Mouse (Mus musculus) forebrain, embryonic 10.5 days (tissue): Measurements from ENCODE around the gene Acadsb. TPM values are rescaled to one million over a fixed set of nuclear protein-coding genes. Genes with fewer than 3 reads are reported as not detected.
A peak's percentile ranks its signal among the peaks of the same experiment; 100 is the strongest.
"Not testable (repeated sequence)": the region's sequence is repeated elsewhere in the genome, so short reads cannot be mapped to it uniquely, and the experiment has no call there.

Source experiments
- DNase-seq: peaks from one replicate; pipeline ENCODE4 v3.0.0-alpha.2; 2017; ENCODE audit warnings: low spot score; ENCODE audit errors: extremely low spot score
- H3K27ac ChIP-seq: fragments of 300-500 bp; sonication (generic); 2 replicates; pipeline ENCODE4 v1.5.1; 2016; ENCODE audit warnings: mild to moderate bottlenecking
- H3K27me3 ChIP-seq: fragments of 300-500 bp; sonication (generic); 2 replicates; pipeline ENCODE4 v1.6.1; 2016; ENCODE audit warnings: mild to moderate bottlenecking; ENCODE audit not compliant: poor library complexity, severe bottlenecking
- H3K36me3 ChIP-seq: fragments of 300-500 bp; sonication (generic); replicated peaks from 2 replicates; pipeline ENCODE4 v1.6.1; 2016; ENCODE audit warnings: mild to moderate bottlenecking, moderate library complexity
- H3K4me1 ChIP-seq: fragments of 300-500 bp; sonication (generic); 2 replicates; pipeline ENCODE4 v1.6.1; 2016
- H3K4me3 ChIP-seq: fragments of 300-500 bp; sonication (generic); 2 replicates; pipeline ENCODE4 v1.5.1; 2016; ENCODE audit warnings: mild to moderate bottlenecking, moderate library complexity
- H3K9me3 ChIP-seq: fragments of 300-500 bp; sonication (generic); 2 replicates; pipeline ENCODE4 v1.6.1; 2016; ENCODE audit warnings: mild to moderate bottlenecking, moderate library complexity
- WGBS: fragments of 180-500 bp; shearing (Covaris S2); methylation state at CpG from one replicate; pipeline ENCODE4 v1.1.7; 2016; 5-methylcytosine and 5-hydroxymethylcytosine counted together
- polyA plus RNA-seq: library from polyadenylated mRNA; unstranded; fragments of >200 nt; fragmentation: Nextera tagmentation; extraction: Ambion mirVana; gene quantifications from 2 replicates; pipeline ENCODE4 v1.2.1, GENCODE M21; 2016

Acadsb gene
- polyA plus RNA-seq, 1 experiment from 2014 or later: 61.5 TPM

GRCm38 (mm10) chr7:131411941-131412270 is 1.5 kb downstream of the Acadsb start:
- Histone ChIP-seq H3K4me1 (peaks cover 23% of the 10 kb centered on the region), H3K36me3 (peaks cover 3% of the 10 kb centered on the region; the same call in 1 of the 2 replicates), H3K4me3 (no peak overlapping the region), H3K9me3 (no peaks in the 10 kb centered on the region), H3K27me3 (no peaks in the 10 kb centered on the region), H3K27ac (no peak overlapping the region)
- 71% methylated on average over 2 of the region's 2 CpGs for WGBS
- no peak for DNase-seq

- H3K4me1 ChIP-seq, H3K27ac ChIP-seq, H3K36me3 ChIP-seq, H3K9me3 ChIP-seq, H3K4me3 ChIP-seq, DNase-seq, H3K27me3 ChIP-seq: not testable (repeated sequence)
Observed at GRCm38 (mm10) chr7:131416742-131417141, 6.3 kb downstream of the Acadsb start.

GRCm38 (mm10) chr7:131417605-131418004 is 7.2 kb downstream of the Acadsb start:
- DNase-seq: no peak
- Histone ChIP-seq H3K36me3 (no peaks in the 10 kb centered on the region), H3K4me3 (no peak overlapping the region), H3K27ac (no peak overlapping the region), H3K4me1 (no peaks in the 10 kb centered on the region), H3K9me3 (no peaks in the 10 kb centered on the region), H3K27me3 (no peaks in the 10 kb centered on the region)

GRCm38 (mm10) chr7:131424912-131425311 is 14.5 kb downstream of the Acadsb start:
- Histone ChIP-seq H3K27ac (no peak overlapping the region), H3K27me3 (no peaks in the 10 kb centered on the region), H3K4me1 (no peaks in the 10 kb centered on the region), H3K4me3 (no peak overlapping the region), H3K36me3 (peaks cover 10% of the 10 kb centered on the region), H3K9me3 (no peaks in the 10 kb centered on the region; the same call in 1 of the 2 replicates)
- no peak for DNase-seq
- 87% methylated on average over 2 of the region's 2 CpGs for WGBS

- peaks cover 19% of the 10 kb centered on the region for H3K36me3 ChIP-seq
- H3K4me1 ChIP-seq: no peaks in the 10 kb centered on the region
- H3K27me3 ChIP-seq: no peaks in the 10 kb centered on the region
- DNase-seq: no peak
- 90% methylated on average over 5 of the region's 5 CpGs for whole genome bisulfite sequencing
- no peak overlapping the region for H3K4me3 ChIP-seq
- no peak overlapping the region for H3K27ac ChIP-seq
- no peaks in the 10 kb centered on the region; the same call in 1 of the 2 replicates for H3K9me3 ChIP-seq
Observed at GRCm38 (mm10) chr7:131427331-131427730, 16.9 kb downstream of the Acadsb start.

- Histone ChIP-seq H3K27ac (no peak overlapping the region), H3K36me3 (peaks cover 11% of the 10 kb centered on the region), H3K9me3 (no peaks in the 10 kb centered on the region; the same call in 1 of the 2 replicates), H3K4me3 (no peak overlapping the region), H3K4me1 (no peaks in the 10 kb centered on the region), H3K27me3 (peaks cover 7% of the 10 kb centered on the region; the same call in 1 of the 2 replicates)
- 18% methylated on average over 1 of the region's 1 CpGs for WGBS
- DNase-seq: peak; percentile 26
Observed at GRCm38 (mm10) chr7:131432244-131432643, 21.8 kb downstream of the Acadsb start.

- Histone ChIP-seq H3K27me3 (peaks cover 7% of the 10 kb centered on the region; the same call in 1 of the 2 replicates), H3K36me3 (peaks cover 8% of the 10 kb centered on the region), H3K27ac (no peak overlapping the region), H3K9me3 (no peaks in the 10 kb centered on the region; the same call in 1 of the 2 replicates), H3K4me1 (no peaks in the 10 kb centered on the region), H3K4me3 (no peak overlapping the region)
- WGBS: 84% methylated on average over 1 of the region's 1 CpGs
- no peak for DNase-seq
Observed at GRCm38 (mm10) chr7:131434276-131434675, 23.9 kb downstream of the Acadsb start.

- WGBS: 63% methylated on average over 3 of the region's 3 CpGs
- no peaks in the 10 kb centered on the region for H3K9me3 ChIP-seq
- H3K27me3 ChIP-seq: peaks cover 12% of the 10 kb centered on the region; the same call in 1 of the 2 replicates
- no peaks in the 10 kb centered on the region for H3K36me3 ChIP-seq
- no peak for DNase-seq
- no peak overlapping the region for H3K27ac ChIP-seq
- no peaks in the 10 kb centered on the region for H3K4me1 ChIP-seq
- H3K4me3 ChIP-seq: no peak overlapping the region
Observed at GRCm38 (mm10) chr7:131437051-131437450, 26.6 kb downstream of the Acadsb start.

GRCm38 (mm10) chr7:131456714-131457113 is 46.3 kb downstream of the Acadsb start:
- Histone ChIP-seq H3K36me3 (no peaks in the 10 kb centered on the region), H3K9me3 (peaks cover 7% of the 10 kb centered on the region; the same call in 1 of the 2 replicates), H3K27me3 (peaks cover 79% of the 10 kb centered on the region), H3K4me1 (no peaks in the 10 kb centered on the region), H3K27ac (no peak overlapping the region), H3K4me3 (no peak overlapping the region)
- WGBS: 87% methylated on average over 5 of the region's 5 CpGs
- no peak for DNase-seq

- peaks cover 19% of the 10 kb centered on the region for H3K9me3 ChIP-seq
- H3K4me3 ChIP-seq: no peak overlapping the region
- no peak for DNase-seq
- no peak overlapping the region for H3K27ac ChIP-seq
- H3K27me3 ChIP-seq: peaks cover 92% of the 10 kb centered on the region
- peaks cover 33% of the 10 kb centered on the region for H3K4me1 ChIP-seq
- 18% methylated on average over 3 of the region's 3 CpGs for WGBS
- H3K36me3 ChIP-seq: no peaks in the 10 kb centered on the region
Observed at GRCm38 (mm10) chr7:131465117-131465601, 54.8 kb downstream of the Acadsb start.

- WGBS: 17% methylated on average over 3 of the region's 3 CpGs
- peak; percentile 43 for DNase-seq
- Histone ChIP-seq H3K36me3 (no peaks in the 10 kb centered on the region), H3K27me3 (peaks cover 92% of the 10 kb centered on the region), H3K9me3 (peaks cover 17% of the 10 kb centered on the region), H3K4me3 (no peak overlapping the region), H3K27ac (peak overlapping the region; percentile 54; the same call in 1 of the 2 replicates), H3K4me1 (peaks cover 33% of the 10 kb centered on the region)
Observed at GRCm38 (mm10) chr7:131465735-131466134, 55.3 kb downstream of the Acadsb start.

- 87% methylated on average over 3 of the region's 3 CpGs for WGBS
- no peak overlapping the region for H3K27ac ChIP-seq
- no peaks in the 10 kb centered on the region for H3K36me3 ChIP-seq
- peaks cover 33% of the 10 kb centered on the region for H3K4me1 ChIP-seq
- H3K4me3 ChIP-seq: no peak overlapping the region
- H3K9me3 ChIP-seq: peaks cover 9% of the 10 kb centered on the region
- no peak for DNase-seq
- peaks cover 85% of the 10 kb centered on the region for H3K27me3 ChIP-seq
Observed at GRCm38 (mm10) chr7:131467312-131467711, 56.9 kb downstream of the Acadsb start.

GRCm38 (mm10) chr7:131469506-131469905 is 59.1 kb downstream of the Acadsb start:
- H3K4me1 ChIP-seq: peaks cover 24% of the 10 kb centered on the region
- H3K27me3 ChIP-seq: peaks cover 76% of the 10 kb centered on the region
- peaks cover 6% of the 10 kb centered on the region for H3K9me3 ChIP-seq
- no peak overlapping the region for H3K4me3 ChIP-seq
- no peak overlapping the region for H3K27ac ChIP-seq
- 71% methylated on average over 3 of the region's 3 CpGs for WGBS
- no peak for DNase-seq
- H3K36me3 ChIP-seq: no peaks in the 10 kb centered on the region

GRCm38 (mm10) chr7:131471551-131471950 is 61.1 kb downstream of the Acadsb start:
- peaks cover 6% of the 10 kb centered on the region for H3K9me3 ChIP-seq
- peaks cover 83% of the 10 kb centered on the region for H3K27me3 ChIP-seq
- H3K4me1 ChIP-seq: peaks cover 4% of the 10 kb centered on the region
- no peak overlapping the region for H3K4me3 ChIP-seq
- H3K36me3 ChIP-seq: no peaks in the 10 kb centered on the region
- WGBS: 87% methylated on average over 5 of the region's 5 CpGs
- DNase-seq: no peak
- H3K27ac ChIP-seq: no peak overlapping the region
